9 mouse cellular contexts compared by ENCODE assay signal in genomic region chr8:120697154-120697978, GRCm38 (mm10). TPM values are rescaled to one million over a fixed set of nuclear protein-coding genes. Genes with fewer than 3 reads are reported as not detected.
DNase-seq lines count a peak whose midpoint lies in the region; TF ChIP-seq lines count a peak whose summit lies in the region.
"Had no signal": no experiment of that assay in that cellular context is flagged by ENCODE, and none has a peak within 500 bp of the region (broad histone marks: within the 10 kb centered on the region; RNA-seq: fewer than 3 reads in every experiment).

No protein-coding gene starts in this region.

- peak; percentile 62 to 68 for DNase-seq in heart, adult 2 months
- no peak for DNase-seq in heart, postnatal 25 days (ENCODE audit: low spot score)
- DNase-seq in right cerebral cortex, postnatal 14 days: peak; percentile 61
- DNase-seq in right cerebral cortex, postnatal 25 days: no peak
- DNase-seq in heart, postnatal 4 days: peak; percentile 77
- DNase-seq in adipocyte (ENCODE audit: low spot score): no peak
- DNase-seq in cerebellum, adult 9-10 months: no peak

- H3K9me3 ChIP-seq in megakaryocyte, embryonic 14.5 days: 0 out of 2 replicates have a peak, but pooled peaks cover 6% of the 10 kb centered on the region
- H3K9me3 ChIP-seq: neural tube, embryonic 12.5 days had no signal

- no peaks in the 10 kb centered on the region for H3K27me3 ChIP-seq in heart, adult 2 months (ENCODE audit: control insufficient read depth, insufficient read depth, low read length)
- H3K27me3 ChIP-seq in megakaryocyte, embryonic 14.5 days (replicated peaks): peaks cover 53% of the 10 kb centered on the region
- H3K27me3 ChIP-seq: neural tube, embryonic 12.5 days had no signal

- intact Hi-C loops in heart, adult 2 months (cut with DNase I): loop anchor here (5.0 kb wide), 2 partner anchors 40 to 55 kb away; partner anchors contain the start of gene Irf8
- intact Hi-C loops in heart, postnatal 25 days (cut with DNase I): no loop called here

- TF ChIP-seq CTCF in heart, adult 2 months (IDR thresholded peaks at IDR 0.05): no peak

- H3K9ac ChIP-seq in heart, adult 2 months (ENCODE audit: low read depth, low read length): no peak overlapping the region
- H3K9ac ChIP-seq: neural tube, embryonic 12.5 days had no signal

- peaks cover 17% of the 10 kb centered on the region for H3K4me1 ChIP-seq in heart, adult 2 months (ENCODE audit: control insufficient read depth, insufficient read depth, low read length)
- peaks cover 82% of the 10 kb centered on the region for H3K4me1 ChIP-seq in megakaryocyte, embryonic 14.5 days
- H3K4me1 ChIP-seq: neural tube, embryonic 12.5 days had no signal

- no peak for TF ChIP-seq EP300 in heart, adult 2 months (IDR thresholded peaks at IDR 0.05; ENCODE audit: insufficient read depth, low read depth, low read length)

- no peaks in the 10 kb centered on the region for H3K36me3 ChIP-seq in heart, adult 2 months (ENCODE audit: control insufficient read depth, insufficient read depth, low read length)
- no peaks in the 10 kb centered on the region for H3K36me3 ChIP-seq in megakaryocyte, embryonic 14.5 days (replicated peaks; ENCODE audit: low read length)
- H3K36me3 ChIP-seq: neural tube, embryonic 12.5 days had no signal

- 39% methylated on average over 17 of the region's 17 CpGs for WGBS in heart, adult 2 months

- peak overlapping the region; percentile 39 for H3K27ac ChIP-seq in heart, adult 2 months
- H3K27ac ChIP-seq: neural tube, embryonic 12.5 days had no signal

- TF ChIP-seq POLR2A in heart, adult 2 months (IDR thresholded peaks at IDR 0.05; ENCODE audit: insufficient read depth, low read depth, low read length): no peak

- no peak overlapping the region for H3K4me3 ChIP-seq in heart, adult 2 months
- peak overlapping the region; percentile 42 for H3K4me3 ChIP-seq in megakaryocyte, embryonic 14.5 days (replicated peaks)
- H3K4me3 ChIP-seq: neural tube, embryonic 12.5 days had no signal

- no peaks in the 10 kb centered on the region for H3K79me2 ChIP-seq in heart, adult 2 months (replicated peaks; ENCODE audit: control insufficient read depth, insufficient read depth, low read length)

RNA-seq across cellular contexts. Expression of gene Emc8, which starts 29.0 kb away (rescaled TPM):
- total RNA-seq in heart, adult 2 months (2021): 10 to 100 TPM; 42.2 to 46.3 TPM
- polyA plus RNA-seq in heart, adult 2 months (2012; rRNA removed): 34.1 and 36.9 TPM in 2 replicates
- total RNA-seq in heart, postnatal 25 days (2021): 10 to 100 TPM; 45.6 to 46.9 TPM
- 10 to 100 TPM; 78.7 to 82.4 TPM for total RNA-seq in heart, postnatal 4 days (2021)
- polyA plus RNA-seq in megakaryocyte, embryonic 14.5 days (2012; ENCODE audit: insufficient read depth, low replicate concordance): 61.0 and 78.8 TPM in 2 replicates

RNA-seq across cellular contexts. Expression of gene Cox4i1, which starts 29.3 kb away (rescaled TPM):
- 1,000 to 10,000 TPM; 4,113 to 4,965 TPM for total RNA-seq in heart, adult 2 months (2021)
- polyA plus RNA-seq in heart, adult 2 months (2012; rRNA removed): 4,656 and 4,851 TPM in 2 replicates
- total RNA-seq in heart, postnatal 25 days (2021): 1,000 to 10,000 TPM; 4,549 to 4,664 TPM
- 1,000 to 10,000 TPM; 2,981 to 3,274 TPM for total RNA-seq in heart, postnatal 4 days (2021)
- 46.4 and 216 TPM in 2 replicates for polyA plus RNA-seq in megakaryocyte, embryonic 14.5 days (2012; ENCODE audit: insufficient read depth, low replicate concordance)

RNA-seq across cellular contexts. Expression of gene Gm27021, which starts 29.5 kb away (rescaled TPM):
- not detected for total RNA-seq in heart, adult 2 months (2021)
- polyA plus RNA-seq in heart, adult 2 months (2012; rRNA removed): not detected in 2 replicates
- not detected for total RNA-seq in heart, postnatal 25 days (2021)
- total RNA-seq in heart, postnatal 4 days (2021): not detected
- polyA plus RNA-seq in megakaryocyte, embryonic 14.5 days (2012; ENCODE audit: insufficient read depth, low replicate concordance): 10.0 and 10.1 TPM in 2 replicates

RNA-seq across cellular contexts. Expression of gene Irf8, which starts 38.8 kb away (rescaled TPM):
- 1 to 10 TPM; 3.6 to 3.8 TPM for total RNA-seq in heart, adult 2 months (2021)
- 4.2 and 4.9 TPM in 2 replicates for polyA plus RNA-seq in heart, adult 2 months (2012; rRNA removed)
- total RNA-seq in heart, postnatal 25 days (2021): 1 to 10 TPM; 3.2 to 4.5 TPM
- total RNA-seq in heart, postnatal 4 days (2021): 1 to 10 TPM; 8.4 to 9.7 TPM
- polyA plus RNA-seq in megakaryocyte, embryonic 14.5 days (2012; ENCODE audit: insufficient read depth, low replicate concordance): 14.6 and 50.7 TPM in 2 replicates

RNA-seq across cellular contexts. Expression of gene 1190005I06Rik, which starts 49.9 kb away (rescaled TPM):
- 1 to 10 TPM; 3.9 to 5.3 TPM for total RNA-seq in heart, adult 2 months (2021)
- 3.0 and 6.0 TPM in 2 replicates for polyA plus RNA-seq in heart, adult 2 months (2012; rRNA removed)
- total RNA-seq in heart, postnatal 25 days (2021): 1 to 10 TPM; 2.3 to 3.4 TPM
- total RNA-seq in heart, postnatal 4 days (2021): 1 to 10 TPM; 7.5 to 9.3 TPM
- 3.6 TPM in 1 of 2 replicates, not detected in the other for polyA plus RNA-seq in megakaryocyte, embryonic 14.5 days (2012; ENCODE audit: insufficient read depth, low replicate concordance)

Comparison
In these comparisons a context has a peak if more than half of its experiments do, and no peak if none do; other contexts are left out.
1. DNase-seq: peak in heart, adult 2 months (2 of 2), right cerebral cortex, postnatal 14 days (single experiment) and heart, postnatal 4 days (single experiment); none in heart, postnatal 25 days (single experiment), right cerebral cortex, postnatal 25 days (single experiment), adipocyte (single experiment) and cerebellum, adult 9-10 months (single experiment).